Mouse (Mus musculus) intestine, embryonic 16.5 days (tissue): ENCODE measurements at regions not wholly inside any gene's neighbourhood (a gene's known extent, or its start where the extent isn't known, plus 50 kb on each side); places are given as distances from the start of the nearest gene placed in this dataset.
A peak's percentile ranks its signal among the peaks of the same experiment; 100 is the strongest.

Experiments used
- ATAC-seq: fragments of 200-750 bp; cut with Nextera tagmentation; 2 replicates; pipeline ENCODE4 v1.8.0; 2017; ENCODE audit warnings: moderate TSS enrichment, moderate library complexity
- H3K27ac ChIP-seq: fragments of 300-500 bp; sonication (generic); 2 replicates; pipeline ENCODE4 v1.5.1; 2014; ENCODE audit warnings: mild to moderate bottlenecking, low read length
- H3K27me3 ChIP-seq: fragments of 300-500 bp; sonication (generic); replicated peaks from 2 replicates; pipeline ENCODE4 v1.6.1; 2014; ENCODE audit warnings: low read length, control low read depth, mixed read lengths; ENCODE audit not compliant: control insufficient read depth, insufficient read depth
- H3K36me3 ChIP-seq: fragments of 300-500 bp; sonication (generic); 2 replicates; pipeline ENCODE4 v1.6.1; 2014; ENCODE audit warnings: low read length, control low read depth; ENCODE audit not compliant: control insufficient read depth, insufficient read depth
- H3K4me1 ChIP-seq: fragments of 300-500 bp; sonication (generic); 2 replicates; pipeline ENCODE4 v1.6.1; 2014; ENCODE audit warnings: low read length, control low read depth, mixed read lengths; ENCODE audit not compliant: control insufficient read depth, insufficient read depth
- H3K4me2 ChIP-seq: fragments of 300-500 bp; sonication (generic); 2 replicates; pipeline ENCODE4 v1.6.1; 2014; ENCODE audit warnings: low read depth, low read length, control low read depth
- H3K4me3 ChIP-seq: fragments of 300-500 bp; sonication (generic); 2 replicates; pipeline ENCODE4 v1.5.1; 2014; ENCODE audit warnings: mild to moderate bottlenecking, low read length
- H3K9ac ChIP-seq: fragments of 300-500 bp; sonication (generic); 2 replicates; pipeline ENCODE4 v1.6.1; 2014; ENCODE audit warnings: low read depth, low read length
- H3K9me3 ChIP-seq: fragments of 300-500 bp; sonication (generic); 2 replicates; pipeline ENCODE4 v1.6.1; 2016; ENCODE audit warnings: low read length, control low read depth; ENCODE audit not compliant: control insufficient read depth
- WGBS: fragments of 180-500 bp; shearing (Covaris S2); extraction: QIAGEN DNeasy Blood & Tissue Kit; methylation state at CpG from one replicate; pipeline ENCODE4 v1.1.7; 2014; 5-methylcytosine and 5-hydroxymethylcytosine counted together

- 89% methylated on average over 1 of the region's 1 CpGs for WGBS
Observed at GRCm38 (mm10) chr2:179291046-179291563, 151.1 kb upstream of the Cdh4 start.

GRCm38 (mm10) chr2:179291958-179292357 is 150.3 kb upstream of the Cdh4 start:
- Histone ChIP-seq H3K4me3 (no peak overlapping the region), H3K4me1 (no peaks in the 10 kb centered on the region), H3K27me3 (no peaks in the 10 kb centered on the region), H3K4me2 (no peak overlapping the region), H3K9ac (no peak overlapping the region), H3K9me3 (no peaks in the 10 kb centered on the region), H3K36me3 (no peaks in the 10 kb centered on the region), H3K27ac (no peak overlapping the region)
- WGBS = 60% methylated on average over 8 of the region's 8 CpGs
- no peak for ATAC-seq

More at GRCm38 (mm10) chr2:179291046-179291563, 151.1 kb upstream of the Cdh4 start:
- no peaks in the 10 kb centered on the region for H3K9me3 ChIP-seq
- H3K4me3 ChIP-seq = no peak overlapping the region
- no peak overlapping the region for H3K27ac ChIP-seq
- no peak overlapping the region for H3K9ac ChIP-seq
- no peak overlapping the region for H3K4me2 ChIP-seq
- no peaks in the 10 kb centered on the region for H3K27me3 ChIP-seq
- no peaks in the 10 kb centered on the region for H3K4me1 ChIP-seq
- H3K36me3 ChIP-seq = no peaks in the 10 kb centered on the region
- ATAC-seq = no peak

- Histone ChIP-seq H3K9me3 (no peaks in the 10 kb centered on the region), H3K9ac (no peak overlapping the region), H3K4me1 (no peaks in the 10 kb centered on the region), H3K4me3 (no peak overlapping the region), H3K36me3 (no peaks in the 10 kb centered on the region), H3K27me3 (no peaks in the 10 kb centered on the region), H3K27ac (no peak overlapping the region), H3K4me2 (no peak overlapping the region)
- WGBS = 43% methylated on average over 4 of the region's 4 CpGs
- ATAC-seq = no peak
Observed at GRCm38 (mm10) chr2:179292566-179292965, 149.7 kb upstream of the Cdh4 start.

- ATAC-seq = no peak
- Histone ChIP-seq H3K27me3 (no peaks in the 10 kb centered on the region), H3K4me3 (no peak overlapping the region), H3K9ac (no peak overlapping the region), H3K4me1 (no peaks in the 10 kb centered on the region), H3K27ac (no peak overlapping the region), H3K4me2 (no peak overlapping the region), H3K36me3 (no peaks in the 10 kb centered on the region), H3K9me3 (no peaks in the 10 kb centered on the region)
- 68% methylated on average over 8 of the region's 8 CpGs for WGBS
Observed at GRCm38 (mm10) chr2:179293114-179293513, 149.1 kb upstream of the Cdh4 start.

GRCm38 (mm10) chr2:179297057-179297456 is 145.2 kb upstream of the Cdh4 start:
- H3K36me3 ChIP-seq = no peaks in the 10 kb centered on the region
- no peak overlapping the region for H3K4me3 ChIP-seq
- no peaks in the 10 kb centered on the region for H3K4me1 ChIP-seq
- no peak overlapping the region for H3K27ac ChIP-seq
- no peaks in the 10 kb centered on the region for H3K9me3 ChIP-seq
- WGBS = 48% methylated on average over 9 of the region's 9 CpGs
- H3K27me3 ChIP-seq = no peaks in the 10 kb centered on the region
- no peak for ATAC-seq
- H3K9ac ChIP-seq = no peak overlapping the region
- no peak overlapping the region for H3K4me2 ChIP-seq

GRCm38 (mm10) chr2:179303765-179304164 is 138.5 kb upstream of the Cdh4 start:
- H3K4me1 ChIP-seq = 0 out of 2 replicates have a peak, but pooled peaks cover 4% of the 10 kb centered on the region
- H3K9me3 ChIP-seq = no peaks in the 10 kb centered on the region
- 39% methylated on average over 8 of the region's 8 CpGs for WGBS
- H3K4me3 ChIP-seq = no peak overlapping the region
- H3K27ac ChIP-seq = no peak overlapping the region
- ATAC-seq = no peak
- H3K9ac ChIP-seq = no peak overlapping the region
- H3K4me2 ChIP-seq = no peak overlapping the region
- no peaks in the 10 kb centered on the region for H3K36me3 ChIP-seq
- H3K27me3 ChIP-seq = no peaks in the 10 kb centered on the region

GRCm38 (mm10) chr2:179307286-179307931 is 134.8 kb upstream of the Cdh4 start:
- Histone ChIP-seq H3K9me3 (no peaks in the 10 kb centered on the region), H3K27me3 (no peaks in the 10 kb centered on the region), H3K9ac (no peak overlapping the region), H3K27ac (no peak overlapping the region), H3K4me3 (no peak overlapping the region), H3K4me1 (0 out of 2 replicates have a peak, but pooled peaks cover 4% of the 10 kb centered on the region), H3K4me2 (no peak overlapping the region), H3K36me3 (no peaks in the 10 kb centered on the region)
- no peak; the same call in 1 of the 2 replicates for ATAC-seq
- 24% methylated on average over 11 of the region's 11 CpGs for WGBS

- peak; percentile 52 for ATAC-seq
- Histone ChIP-seq H3K4me3 (no peak overlapping the region), H3K9me3 (no peaks in the 10 kb centered on the region), H3K27ac (no peak overlapping the region), H3K27me3 (no peaks in the 10 kb centered on the region), H3K36me3 (no peaks in the 10 kb centered on the region), H3K4me2 (no peak overlapping the region), H3K9ac (no peak overlapping the region), H3K4me1 (0 out of 2 replicates have a peak, but pooled peaks cover 4% of the 10 kb centered on the region)
- WGBS = 34% methylated on average over 3 of the region's 3 CpGs
Observed at GRCm38 (mm10) chr2:179307932-179308303, 134.3 kb upstream of the Cdh4 start.

GRCm38 (mm10) chr2:179318046-179318445 is 124.2 kb upstream of the Cdh4 start:
- 65% methylated on average over 6 of the region's 6 CpGs for WGBS
- Histone ChIP-seq H3K9ac (no peak overlapping the region), H3K27ac (no peak overlapping the region), H3K4me3 (no peak overlapping the region), H3K9me3 (no peaks in the 10 kb centered on the region; the same call in 1 of the 2 replicates), H3K4me1 (no peaks in the 10 kb centered on the region), H3K27me3 (no peaks in the 10 kb centered on the region), H3K36me3 (no peaks in the 10 kb centered on the region), H3K4me2 (no peak overlapping the region)
- ATAC-seq = no peak

- 69% methylated on average over 5 of the region's 5 CpGs for WGBS
- H3K27me3 ChIP-seq = no peaks in the 10 kb centered on the region
- H3K4me2 ChIP-seq = no peak overlapping the region
- H3K9ac ChIP-seq = no peak overlapping the region
- no peak for ATAC-seq
- H3K4me1 ChIP-seq = no peaks in the 10 kb centered on the region
- H3K9me3 ChIP-seq = no peaks in the 10 kb centered on the region; the same call in 1 of the 2 replicates
- no peak overlapping the region for H3K4me3 ChIP-seq
- H3K27ac ChIP-seq = no peak overlapping the region
- no peaks in the 10 kb centered on the region for H3K36me3 ChIP-seq
Observed at GRCm38 (mm10) chr2:179325242-179325641, 117.0 kb upstream of the Cdh4 start.
